Mouse (Mus musculus) neutrophil, adult 5-6 weeks (primary cell): ENCODE results near the gene Mrpl54. TPM values are rescaled to one million over a fixed set of nuclear protein-coding genes. Genes with fewer than 3 reads are reported as not detected.

ENCODE experiments used
- ATAC-seq: fragments of 151-379, 151-347 bp; 2 replicates; pipeline ENCODE4 v1.8.0; 2017; ENCODE audit warnings: mild to moderate bottlenecking, moderate TSS enrichment; ENCODE audit not compliant: insufficient number of reproducible peaks, poor library complexity, low FRiP score, severe bottlenecking; ENCODE audit errors: extremely low read depth
- total RNA-seq: library from RNA; stranded (forward); fragments of 200-1000 nt; gene quantifications from 2 replicates; pipeline ENCODE4 v1.2.3, GENCODE M21; 2017

Mrpl54 gene
- 52.4 and 76.6 TPM in 2 replicates for total RNA-seq

DNA sequence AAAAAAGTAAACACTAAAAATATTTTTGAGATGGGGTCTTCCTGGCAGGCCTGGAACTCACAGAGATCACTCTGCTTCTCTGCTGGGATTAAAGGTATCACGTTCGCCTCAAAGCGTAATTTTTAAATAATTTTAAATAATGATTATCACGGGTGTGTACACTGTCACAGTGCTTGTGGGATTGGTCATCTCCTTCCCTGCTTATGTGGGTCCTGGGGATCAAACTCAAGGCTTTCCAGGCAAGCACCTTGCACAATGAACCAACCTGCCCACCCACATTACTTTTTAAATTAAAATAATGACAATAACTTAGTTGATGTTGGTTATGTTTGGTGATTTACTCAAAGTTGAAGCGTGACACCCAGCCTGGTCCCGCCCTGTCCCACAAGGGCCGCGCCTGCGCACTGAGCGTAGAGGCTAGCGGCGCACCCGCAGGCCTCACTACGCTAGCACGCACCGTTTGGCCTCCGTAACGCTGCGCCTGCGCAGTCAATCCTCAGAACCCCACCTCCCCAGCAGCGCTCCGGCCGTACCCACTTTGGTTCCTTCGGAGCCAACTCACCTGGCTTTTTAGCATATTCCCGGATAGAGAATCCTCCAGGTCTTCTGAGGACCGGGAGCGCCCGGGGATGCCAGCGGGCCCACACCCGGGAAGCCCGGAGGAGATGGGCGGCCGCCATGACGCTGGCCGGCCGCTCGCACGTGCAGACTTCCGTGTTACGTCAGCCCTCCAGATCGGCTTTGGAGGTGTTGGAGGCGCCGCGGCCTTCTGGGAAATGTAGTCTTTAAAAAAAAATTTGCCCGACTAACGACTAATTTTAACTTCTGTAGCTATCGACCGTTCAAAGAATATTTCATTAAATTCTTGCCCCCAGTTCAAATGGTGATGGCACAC, at the start of gene Mrpl54, which contains the start of gene Apba3:
TSS of gene Mrpl54 (minus strand) at position 724 of the 895 bp plus-strand sequence.
TSS of gene Apba3 (plus strand) at position 750 of the 895 bp plus-strand sequence.
- ATAC-seq, result peak; percentile 74

GRCm38 (mm10) chr10:81315587-81315986, 48.9 kb upstream of the Mrpl54 start:
- no peak for ATAC-seq

- ATAC-seq, result no peak
These were observed 47.5 kb upstream of the Mrpl54 start for GRCm38 (mm10) chr10:81314201-81314600.

DNA sequence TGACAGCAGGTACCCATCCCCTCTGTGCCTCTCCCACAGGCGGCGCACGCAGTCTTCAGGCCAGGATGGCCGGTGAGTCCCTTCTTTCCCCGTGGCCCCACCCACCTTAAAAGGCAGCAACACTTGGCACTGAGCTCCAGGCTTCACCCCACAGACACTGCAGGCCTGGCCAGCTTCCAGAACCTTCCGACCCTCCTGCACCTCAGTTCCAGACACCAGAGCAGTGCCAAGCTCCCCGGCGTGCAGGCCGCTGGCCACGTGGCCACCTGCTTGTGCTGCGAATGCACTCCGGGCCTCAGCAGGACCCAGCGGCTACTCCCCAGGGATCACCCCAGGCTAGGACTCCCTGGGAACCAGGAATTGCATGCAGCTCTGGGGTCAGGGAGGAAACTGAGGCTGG, 46.8 kb upstream of the Mrpl54 start:
- ATAC-seq, result no peak

DNA sequence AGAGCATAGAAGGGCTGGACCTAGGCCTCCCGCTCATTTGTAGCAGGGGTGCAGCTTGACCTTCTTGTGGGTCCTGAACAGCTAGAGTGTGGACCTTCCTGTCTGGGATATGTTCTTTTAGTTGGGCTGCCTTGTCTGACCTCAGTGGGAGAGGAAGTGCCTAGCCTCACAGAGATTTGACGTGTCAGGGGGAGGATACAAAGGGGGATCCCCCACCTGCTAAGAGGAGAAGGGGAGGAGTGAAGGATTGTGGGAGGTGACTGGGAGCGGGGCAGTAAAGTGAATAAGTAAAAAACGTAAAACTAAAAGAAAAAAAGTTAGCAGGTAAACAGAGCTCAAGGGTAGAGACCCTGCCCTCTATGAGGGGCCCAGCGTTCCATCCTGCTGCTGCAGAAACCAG, 42.8 kb upstream of the Mrpl54 start:
- no peak for ATAC-seq

GRCm38 (mm10) chr10:81306837-81307682, 40.3 kb upstream of the Mrpl54 start:
- no peak for ATAC-seq

- no peak for ATAC-seq
These were observed 39.5 kb upstream of the Mrpl54 start for GRCm38 (mm10) chr10:81306173-81306668.

DNA sequence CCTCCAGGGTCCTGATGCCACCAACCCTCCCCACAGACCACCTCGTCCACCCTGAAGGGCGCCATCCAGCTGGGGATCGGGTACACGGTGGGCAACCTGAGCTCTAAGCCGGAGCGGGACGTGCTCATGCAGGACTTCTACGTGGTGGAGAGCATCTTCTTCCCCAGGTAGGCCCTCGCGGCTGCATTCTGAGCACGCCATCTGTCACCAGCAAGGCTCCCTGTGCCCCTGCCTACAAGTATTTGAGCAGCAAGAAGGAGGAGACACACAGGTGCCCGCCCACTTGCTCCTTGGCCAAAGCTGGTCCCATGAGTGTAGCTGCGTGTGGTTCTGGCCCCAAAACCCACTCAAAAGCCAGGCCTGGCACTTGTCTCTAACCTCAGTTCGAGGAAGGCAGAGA, 38.9 kb upstream of the Mrpl54 start:
- no peak for ATAC-seq

DNA sequence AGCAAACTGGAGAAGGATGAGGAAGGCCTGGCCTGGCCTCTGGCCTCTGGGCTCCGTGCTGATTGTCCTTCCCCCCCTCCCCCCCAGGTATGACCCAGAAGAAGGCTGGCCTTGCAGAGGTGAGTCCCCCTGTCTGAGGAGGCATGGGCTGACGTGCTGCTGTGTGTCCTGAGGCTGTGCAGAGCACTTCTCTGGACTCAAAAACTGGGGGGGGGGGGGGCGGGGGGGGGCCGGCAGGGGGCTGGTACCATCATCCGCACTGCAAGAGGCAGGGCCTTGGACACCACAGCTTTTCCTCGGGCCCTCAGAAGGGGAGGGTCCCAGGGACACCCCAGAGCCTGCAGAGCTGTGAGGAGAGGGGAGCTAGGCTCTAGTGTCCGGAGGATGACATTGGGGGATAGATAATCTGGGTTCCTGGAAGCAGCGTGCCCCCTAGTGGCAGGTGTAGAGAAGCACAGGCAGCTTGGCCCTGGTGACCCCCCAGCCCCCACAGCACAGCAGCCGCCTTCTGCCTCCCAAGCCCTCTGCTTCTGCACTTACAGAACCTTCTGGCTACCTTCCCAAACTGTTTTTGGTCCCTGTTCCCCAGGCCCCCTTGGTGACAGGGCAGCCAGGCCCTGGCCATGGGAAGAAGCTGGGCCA, 38.0 kb upstream of the Mrpl54 start:
- ATAC-seq, result peak; percentile 67

DNA sequence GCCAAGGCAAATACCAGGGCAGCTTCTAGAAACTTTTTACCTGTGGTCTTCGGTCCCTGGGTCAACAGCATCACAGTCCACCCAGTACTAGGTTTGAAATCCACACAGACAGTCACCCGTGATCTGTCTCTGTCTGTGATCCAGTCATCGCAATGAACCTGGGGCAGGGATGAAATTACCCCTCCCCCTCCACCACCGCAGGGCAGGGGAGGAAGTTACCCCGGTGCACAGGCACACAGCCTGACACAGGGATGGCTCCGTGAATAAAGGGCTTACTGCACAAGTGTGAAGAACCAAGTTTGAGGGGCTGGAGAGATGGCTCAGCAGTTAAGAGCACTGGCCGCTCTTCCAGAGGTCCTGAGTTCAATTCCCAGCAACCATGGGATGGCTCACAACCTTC, 37.0 kb upstream of the Mrpl54 start:
- ATAC-seq, result no peak; the same call in 1 of the 2 replicates

DNA sequence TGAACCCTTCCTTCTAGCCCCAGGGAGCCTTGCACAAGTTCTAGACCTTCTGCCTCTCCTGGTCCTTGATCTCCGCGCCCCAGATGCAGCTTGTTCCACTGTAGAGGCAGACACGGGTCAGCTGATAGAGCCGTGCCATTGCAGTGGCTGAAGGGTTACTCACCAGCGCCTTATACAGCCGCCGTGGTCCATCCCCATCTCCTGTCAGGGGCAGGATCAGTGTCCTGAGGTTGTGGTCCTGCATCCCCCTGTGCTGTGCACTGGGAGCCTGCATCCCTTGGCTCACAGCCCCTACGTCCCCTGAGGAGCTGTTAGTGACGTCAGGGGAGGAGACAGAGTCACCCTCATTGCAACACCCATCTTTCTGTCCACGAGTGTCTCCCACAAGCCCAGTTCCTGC, 36.5 kb upstream of the Mrpl54 start:
- no peak for ATAC-seq

GRCm38 (mm10) chr10:81302781-81303218, 36.1 kb upstream of the Mrpl54 start:
- ATAC-seq, result no peak

DNA sequence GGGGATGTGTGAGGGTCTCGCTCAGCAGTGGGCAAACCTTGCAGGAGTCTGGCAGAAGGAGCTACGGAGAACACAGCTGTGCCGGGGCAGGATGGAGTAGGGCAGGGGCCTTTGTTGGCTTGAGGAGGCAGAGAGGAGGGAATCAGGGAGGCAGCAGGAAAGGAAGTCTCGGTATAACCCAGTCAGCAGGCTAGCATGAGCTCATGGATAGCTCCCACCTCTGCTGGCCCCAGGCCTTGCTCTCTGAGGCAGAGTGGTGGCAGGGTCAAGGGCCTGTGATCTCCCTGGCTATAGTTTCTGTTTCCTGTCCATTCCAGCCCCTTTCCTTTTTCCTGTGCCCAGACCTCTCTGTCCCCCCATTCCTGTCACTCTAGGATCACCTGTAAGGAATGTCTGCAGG, 35.6 kb upstream of the Mrpl54 start:
- no peak for ATAC-seq

DNA sequence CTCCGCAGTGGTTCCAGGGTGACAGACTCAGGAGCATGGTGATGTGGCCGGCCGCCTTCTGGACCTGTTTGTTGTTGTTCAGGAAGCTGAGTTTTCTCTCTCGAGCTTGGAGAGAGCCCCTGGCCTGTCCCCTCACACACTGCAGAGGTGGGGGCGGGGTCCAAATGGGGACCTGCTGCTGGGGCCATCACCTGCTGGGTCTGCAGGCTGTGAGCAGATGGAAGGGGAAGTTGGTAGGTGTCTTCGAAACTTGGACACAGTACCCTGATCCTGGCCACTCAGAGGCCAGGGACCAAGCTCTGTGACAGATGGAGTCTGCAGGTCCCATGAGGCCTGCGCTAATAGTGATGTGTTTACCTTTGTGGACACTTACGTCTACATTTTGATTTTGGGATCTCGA, 34.6 kb upstream of the Mrpl54 start:
- no peak for ATAC-seq

- ATAC-seq, result no peak
These were observed 33.7 kb upstream of the Mrpl54 start for GRCm38 (mm10) chr10:81300352-81300907.

DNA sequence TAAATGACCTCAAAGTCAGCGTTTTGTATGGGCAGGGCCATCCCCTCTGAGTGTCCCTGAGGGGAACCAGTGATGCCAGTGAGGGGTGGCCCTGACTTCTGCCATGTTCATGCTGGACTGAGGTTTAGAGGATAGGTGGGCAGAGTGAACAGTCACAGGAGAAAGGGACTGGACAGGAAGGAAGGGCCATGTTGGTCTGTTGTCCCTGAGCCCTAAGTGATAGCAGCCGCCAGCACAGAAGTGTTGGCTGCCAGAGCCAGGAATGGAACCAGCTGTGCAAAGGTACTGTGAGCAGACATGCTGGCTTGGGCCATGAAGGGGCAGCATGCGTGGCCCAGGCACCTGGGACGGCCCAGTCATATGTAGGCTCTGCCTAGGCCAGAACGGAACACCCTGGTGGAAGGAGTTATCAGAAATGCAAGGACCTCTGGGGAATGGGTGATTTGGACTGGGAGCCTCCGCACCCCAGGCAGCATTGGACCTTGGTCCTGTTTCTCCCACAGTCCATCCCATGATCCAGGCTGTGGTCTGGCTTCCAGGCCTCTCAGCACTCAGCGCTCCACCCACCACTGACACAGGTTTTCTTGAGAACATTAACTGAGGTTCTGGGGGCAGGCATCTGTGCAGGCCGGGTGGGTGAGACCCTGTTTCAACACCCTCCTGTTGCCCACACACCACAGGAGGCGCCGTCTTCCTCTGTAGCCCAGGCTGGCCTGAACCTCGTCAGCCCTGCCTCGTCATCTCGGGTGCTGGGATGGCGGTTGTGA, 33.0 kb upstream of the Mrpl54 start:
- ATAC-seq, result no peak

DNA sequence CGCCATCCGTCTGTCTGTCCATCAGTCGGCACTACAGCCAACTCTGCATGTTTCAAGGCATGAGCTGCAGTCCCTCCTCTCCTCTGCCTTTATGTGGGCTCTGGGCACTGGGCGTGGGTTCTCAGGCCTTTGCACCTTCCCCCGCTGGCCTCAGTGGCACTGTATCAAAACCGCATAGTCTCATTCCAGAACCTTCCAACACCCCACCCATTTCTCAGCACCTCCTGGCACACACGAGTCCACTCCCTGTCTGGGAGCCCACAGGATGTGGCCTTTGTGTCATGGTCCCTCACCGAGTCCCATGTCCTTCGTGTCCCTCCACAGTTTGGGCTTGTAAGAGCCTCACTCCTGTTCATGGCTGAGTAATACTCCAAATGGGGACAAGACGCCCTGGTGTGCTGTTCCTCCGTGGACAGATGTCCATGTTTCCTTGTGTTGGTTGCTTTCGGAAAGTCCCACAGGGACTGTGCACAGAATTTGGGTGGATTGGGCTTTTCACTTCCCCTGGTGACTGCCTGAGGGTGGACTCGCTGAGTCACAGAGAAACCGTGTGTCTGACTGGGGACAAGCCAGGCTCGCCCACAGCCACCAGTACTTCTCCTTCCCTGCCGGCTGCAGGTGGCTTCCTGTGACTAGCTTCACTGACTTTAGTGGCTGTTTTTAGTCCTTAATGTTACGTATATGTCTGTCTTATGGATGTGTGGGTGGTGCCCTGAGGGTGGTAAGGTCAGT, 31.8 kb upstream of the Mrpl54 start:
- ATAC-seq, result peak; percentile 68
